Mouse (Mus musculus): ENCODE measurements around the gene Morn4.
"Not testable (repeated sequence)": the region's sequence is repeated elsewhere in the genome, so short reads cannot be mapped to it uniquely, and the experiment has no call there.

Morn4 gene

DNA sequence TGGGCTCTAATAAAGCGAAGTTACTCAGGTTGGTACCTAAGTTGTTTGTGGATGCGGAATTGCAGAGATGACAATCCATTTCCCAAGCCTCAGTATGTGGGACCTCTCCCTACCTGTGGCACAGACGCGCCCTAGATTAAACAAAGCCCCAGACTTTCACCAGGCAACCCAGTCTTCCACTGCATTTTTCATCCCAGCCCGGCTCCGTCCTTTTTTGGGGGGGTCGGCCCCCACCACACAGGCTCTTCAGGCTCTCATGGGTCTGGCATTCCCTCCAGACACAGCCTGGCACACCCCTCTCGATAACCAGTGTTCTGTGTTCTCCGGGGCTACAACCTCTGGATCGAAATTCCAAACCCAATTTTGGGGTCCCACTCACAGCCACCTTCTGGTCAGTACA lies 467 bp downstream of the Morn4 start:
- DNase-seq (ENCODE audit: low read depth) = no peak

DNA sequence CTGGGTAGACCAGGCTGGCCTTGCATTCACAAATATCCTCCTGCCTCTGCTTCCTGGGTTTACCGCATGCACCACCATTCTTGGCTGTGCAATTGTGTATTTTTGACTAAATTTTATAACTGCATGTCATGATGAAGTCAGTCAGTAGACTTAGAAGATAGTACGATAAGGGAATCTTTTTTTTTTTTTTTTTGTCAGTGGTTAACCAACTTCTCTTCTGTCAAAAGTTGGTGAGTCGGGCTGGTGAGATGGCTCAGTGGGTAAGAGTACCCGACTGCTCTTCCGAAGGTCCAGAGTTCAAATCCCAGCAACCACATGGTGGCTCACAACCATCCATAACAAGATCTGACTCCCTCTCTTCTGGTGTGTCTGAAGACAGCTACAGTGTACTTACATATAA lies 4.5 kb downstream of the Morn4 start:
- DNase-seq (ENCODE audit: low read depth) = not testable (repeated sequence)

DNA sequence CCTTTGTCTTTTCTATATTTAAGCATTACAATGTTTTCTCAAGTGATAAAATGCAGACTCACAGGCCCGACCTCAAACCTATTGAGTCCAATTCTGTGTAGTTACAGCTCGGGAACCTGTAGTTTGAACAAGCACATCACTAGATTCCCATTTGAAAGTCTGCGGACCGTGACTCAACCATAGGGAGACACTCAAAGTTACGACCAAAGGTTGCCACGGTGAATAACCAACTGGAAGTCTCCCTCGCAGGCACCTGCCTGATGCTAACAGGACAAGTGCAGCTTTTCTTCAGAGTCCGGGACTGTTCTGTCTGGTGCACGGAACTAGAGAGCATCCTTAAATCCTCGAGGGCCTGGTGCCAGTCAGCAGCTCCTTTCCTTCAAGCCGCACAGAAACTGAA lies 5.7 kb downstream of the Morn4 start:
- no peak for DNase-seq (ENCODE audit: low read depth)

DNA sequence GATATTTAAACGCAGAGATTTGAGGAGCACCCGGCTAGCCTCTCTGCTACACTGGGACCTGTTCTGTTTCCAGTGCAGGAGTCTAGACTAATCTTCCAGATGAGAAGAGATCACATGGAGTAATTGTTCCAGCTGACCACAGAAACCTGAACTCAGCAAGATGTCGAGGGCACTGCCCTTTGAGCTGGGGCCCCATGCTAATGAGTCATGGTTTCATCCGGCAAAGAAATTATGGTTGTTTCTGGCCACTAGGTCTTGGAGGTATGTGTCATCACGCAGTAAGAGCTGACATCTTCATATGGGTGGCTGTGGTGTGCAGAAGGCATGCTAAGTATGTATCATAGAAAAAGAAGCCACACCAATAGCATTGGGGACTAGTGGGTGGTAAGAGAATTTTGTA lies 6.2 kb downstream of the Morn4 start:
- DNase-seq (ENCODE audit: low read depth) = no peak

DNA sequence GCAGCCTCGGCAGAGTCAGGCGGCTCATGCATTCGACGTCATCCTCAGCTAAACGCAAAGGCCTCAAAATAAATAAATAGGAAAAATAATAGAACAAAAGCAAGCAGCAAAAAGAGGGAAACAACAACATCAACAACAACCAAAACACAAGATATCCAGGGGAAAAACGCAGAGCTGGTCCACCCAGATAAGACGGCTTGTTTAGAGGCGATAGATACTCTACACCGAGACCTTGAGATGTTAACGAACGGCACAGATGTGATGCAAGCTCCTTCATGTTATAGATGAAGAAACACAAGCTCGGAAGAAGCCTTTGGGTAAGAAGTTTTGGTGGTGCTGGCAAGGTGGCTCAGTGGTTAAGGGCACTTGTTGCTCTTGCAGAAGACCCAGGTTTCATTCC lies 7.2 kb downstream of the Morn4 start:
- no peak for DNase-seq (ENCODE audit: low read depth)

DNA sequence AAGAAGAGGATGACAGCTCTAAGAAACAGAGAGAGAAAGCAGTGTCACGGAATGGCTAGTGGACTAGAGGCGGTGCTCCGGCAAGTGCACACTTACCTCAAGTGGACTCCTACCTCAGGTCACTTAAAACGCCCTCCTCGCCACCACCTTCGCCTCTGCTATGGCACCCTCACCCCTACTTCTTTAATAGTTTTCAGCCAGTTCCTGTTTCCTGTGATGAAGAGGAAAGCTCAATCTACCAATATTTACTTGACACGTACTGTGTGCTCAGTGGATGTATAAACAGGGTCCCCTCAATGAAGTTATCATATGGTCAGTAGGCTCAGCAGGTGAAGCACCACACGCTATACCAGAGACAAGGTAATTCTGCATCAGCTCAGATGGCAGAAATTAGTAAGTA lies 7.6 kb downstream of the Morn4 start:
- no peak for DNase-seq (ENCODE audit: low read depth)

DNA sequence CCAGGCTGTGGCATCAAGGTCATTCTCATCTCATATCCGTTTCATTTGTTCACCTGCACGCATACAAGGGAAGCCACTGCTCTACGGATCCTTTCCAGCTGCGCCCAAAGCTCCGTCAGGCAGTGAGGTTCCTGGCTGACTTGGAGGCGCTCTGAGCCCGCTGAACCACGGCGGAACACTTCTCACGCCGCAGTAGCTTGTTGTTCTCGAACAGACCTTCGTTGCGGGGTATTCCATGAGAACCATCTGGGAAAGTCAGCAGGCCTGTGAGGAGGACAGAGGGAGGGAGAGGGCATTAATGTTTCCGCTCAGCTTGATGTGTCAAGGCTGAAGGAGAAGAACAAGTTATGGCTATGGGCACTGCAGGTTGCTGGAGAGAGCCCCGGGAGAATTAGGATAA lies 10.2 kb downstream of the Morn4 start:
- no peak for DNase-seq (ENCODE audit: low read depth)

DNA sequence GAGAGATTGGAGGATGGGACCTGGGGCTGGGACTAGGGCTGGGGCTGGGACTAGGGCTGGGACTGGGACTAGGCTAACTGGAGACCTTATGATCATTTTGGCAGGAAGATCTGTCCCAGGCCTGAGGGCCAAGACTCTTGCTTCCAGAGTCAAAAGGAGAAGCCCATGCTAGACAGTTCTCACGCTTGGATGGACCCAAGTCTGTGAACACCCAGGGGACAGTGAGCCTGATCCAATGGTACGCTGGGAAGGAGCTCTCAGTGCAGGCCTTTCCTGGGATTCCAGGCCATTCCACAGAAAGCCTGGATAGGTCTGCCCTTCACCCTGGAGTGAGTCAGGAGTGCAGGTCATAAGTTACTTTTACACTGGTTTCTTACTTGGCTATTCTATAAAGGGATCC lies 11.1 kb downstream of the Morn4 start:
- no peak for DNase-seq (ENCODE audit: low read depth)

DNA sequence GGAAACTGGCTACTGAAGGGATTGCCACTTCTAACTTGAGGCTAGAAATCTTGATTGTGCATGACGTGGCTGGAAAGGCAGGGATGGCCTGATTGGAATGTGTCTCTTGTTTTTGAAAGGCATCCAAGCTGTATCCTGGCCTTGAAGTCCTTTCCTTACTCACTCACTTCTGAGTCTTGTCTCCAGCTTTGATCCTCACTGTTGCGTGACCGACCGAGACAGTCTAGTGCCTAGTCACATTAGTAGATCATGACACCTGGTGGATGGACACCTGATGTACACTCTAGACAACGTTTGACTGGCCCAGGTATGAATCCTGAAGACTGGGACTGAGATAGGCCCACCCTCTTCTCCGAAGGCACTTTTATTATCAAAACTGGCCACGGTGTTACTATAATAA lies 13.4 kb downstream of the Morn4 start:
- DNase-seq (ENCODE audit: low read depth) = no peak

DNA sequence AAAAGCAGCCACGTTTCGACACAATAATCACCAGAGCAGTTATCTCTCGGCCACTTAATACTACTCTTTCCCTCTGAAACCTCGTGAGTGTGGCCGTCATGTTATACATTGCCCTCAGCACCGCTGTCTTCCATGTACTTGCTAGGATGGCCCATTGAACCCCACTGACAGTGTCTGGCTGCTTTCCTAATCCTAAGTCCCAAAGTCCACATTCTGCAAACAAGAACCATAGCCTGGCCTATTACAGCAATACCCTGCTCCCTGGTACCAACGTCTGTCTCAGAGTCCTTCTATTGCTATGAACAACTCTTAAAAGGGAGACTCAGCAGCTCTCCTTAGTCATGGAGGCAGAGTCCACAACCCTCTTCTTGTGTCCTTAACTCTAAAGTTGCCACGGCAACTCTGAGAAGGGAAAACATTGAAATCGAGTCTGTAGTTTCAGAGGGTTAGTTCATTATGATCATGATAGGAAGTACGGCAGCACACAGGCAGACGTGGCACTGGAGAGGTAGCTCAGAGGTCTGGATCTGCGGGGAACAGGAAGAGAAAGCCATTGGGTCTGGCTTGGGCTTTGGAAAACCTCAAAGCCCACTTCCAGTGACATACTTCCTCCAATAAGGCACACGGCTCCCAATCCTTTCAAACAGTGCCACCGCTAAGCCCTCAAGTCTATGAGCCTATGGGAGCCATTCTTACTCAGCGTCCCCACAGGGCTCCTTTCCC lies 14.1 kb downstream of the Morn4 start:
- no peak for DNase-seq (ENCODE audit: low read depth)

DNA sequence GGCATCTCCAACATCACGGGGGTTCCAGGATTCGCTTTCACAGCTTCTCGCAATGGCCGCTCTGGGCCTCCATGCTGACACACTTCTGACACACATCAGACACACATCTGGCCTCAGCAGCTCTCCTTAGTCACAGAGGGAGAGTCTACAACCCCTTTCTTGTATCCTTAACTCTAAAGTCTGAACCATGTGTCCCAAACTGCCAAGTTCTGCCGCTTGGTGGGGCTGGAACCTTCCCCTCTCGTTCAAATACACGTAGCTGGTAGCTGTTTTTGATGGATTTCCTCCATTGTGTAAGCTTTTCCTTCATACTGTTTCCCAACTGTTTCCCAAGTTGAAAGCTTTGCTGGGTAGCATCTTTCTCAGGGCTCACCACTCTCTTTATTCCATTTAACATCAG lies 14.9 kb downstream of the Morn4 start:
- no peak for DNase-seq (ENCODE audit: low read depth)

DNA sequence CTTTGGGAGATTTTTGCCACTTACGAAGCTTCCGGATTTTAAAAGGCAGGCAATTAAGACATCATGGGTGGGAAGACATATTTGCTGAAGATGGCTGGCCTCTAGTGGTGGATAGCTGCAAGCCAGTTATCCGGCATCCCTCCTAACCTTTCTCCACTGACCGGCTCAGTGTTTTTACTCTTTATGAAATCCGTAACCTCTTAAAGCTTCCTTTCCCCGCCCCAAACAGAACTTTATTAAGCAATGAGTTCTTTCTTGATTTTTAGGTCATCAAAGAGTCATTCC lies 17.0 kb downstream of the Morn4 start:
- DNase-seq (ENCODE audit: low read depth) = no peak

DNA sequence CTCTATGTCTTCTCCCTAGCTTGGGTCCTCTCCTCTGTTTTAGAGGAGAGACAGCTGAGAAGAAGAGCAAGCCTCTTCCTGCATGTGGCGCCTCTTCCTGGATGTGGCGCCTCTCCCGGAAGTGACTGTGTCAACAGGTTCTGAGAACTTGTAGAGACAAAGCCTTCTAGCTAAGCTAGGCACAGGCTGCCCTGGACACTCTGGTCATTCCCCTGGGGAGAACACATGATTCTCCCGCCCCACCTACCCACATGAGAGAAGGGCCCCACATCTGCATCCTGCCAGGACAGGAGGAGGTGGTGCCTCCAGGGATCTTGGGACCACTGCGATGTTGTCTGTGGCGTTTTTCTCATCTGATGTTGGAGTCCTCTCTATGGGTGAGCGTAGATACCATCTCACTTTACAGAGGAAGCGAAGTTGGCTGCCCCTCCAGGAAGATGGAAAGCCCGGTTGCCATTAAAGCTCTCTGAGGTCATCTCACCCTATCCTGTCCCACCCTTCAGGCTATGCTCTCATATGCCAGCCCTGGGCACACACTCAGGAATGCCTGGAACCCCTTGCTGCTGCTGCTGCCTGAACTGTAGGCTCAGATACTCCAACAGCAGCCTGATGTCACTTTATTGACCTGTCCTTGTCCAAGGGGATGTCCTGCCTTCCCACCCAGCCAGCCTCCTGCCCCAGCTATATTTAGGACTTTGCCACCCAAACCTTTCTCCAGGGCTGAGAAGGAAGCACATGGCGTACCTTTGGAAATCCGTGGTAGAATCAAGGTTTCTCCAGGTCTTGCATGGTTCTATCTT lies 17.5 kb downstream of the Morn4 start:
- DNase-seq (ENCODE audit: low read depth) = no peak

DNA sequence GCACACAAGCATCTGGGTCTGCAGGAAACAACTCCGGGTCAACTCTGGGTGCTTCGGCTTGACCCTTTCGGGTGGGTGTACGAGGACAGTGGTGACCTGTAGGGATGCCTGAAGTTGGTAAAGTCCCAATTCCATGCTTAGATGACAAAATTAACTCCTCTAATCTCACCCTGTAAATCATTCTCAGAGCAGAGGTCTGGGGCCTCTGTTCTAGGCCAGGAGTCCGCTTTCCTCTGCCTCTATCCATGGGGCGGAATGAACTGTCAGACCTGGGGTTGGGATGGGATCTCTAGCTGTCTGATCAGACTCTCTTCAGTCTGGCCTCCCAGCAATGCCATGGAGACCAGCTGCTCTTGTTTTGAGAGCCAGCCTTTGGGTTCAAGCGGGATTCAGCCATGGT lies 24.7 kb downstream of the Morn4 start:
- DNase-seq (ENCODE audit: low read depth) = no peak

DNA sequence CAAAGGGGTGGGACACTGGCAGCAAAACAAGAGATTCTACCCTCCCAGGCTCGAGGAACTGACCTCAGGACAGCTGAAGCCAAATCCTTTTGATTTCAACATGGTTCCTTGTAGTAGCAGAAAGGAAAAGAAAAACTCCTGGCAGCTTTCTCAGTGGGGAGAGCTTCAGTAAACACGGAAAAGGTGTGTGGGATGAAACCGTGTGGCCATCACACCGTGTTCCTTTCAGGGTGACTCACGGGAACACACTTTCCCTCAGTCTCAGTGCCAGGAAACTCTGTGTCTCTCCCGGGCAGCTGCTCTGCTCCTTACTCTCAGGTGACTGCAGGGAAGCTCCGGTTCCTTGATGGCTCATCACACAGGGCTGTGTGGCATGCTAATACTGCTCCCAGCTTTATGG lies 27.7 kb downstream of the Morn4 start:
- DNase-seq (ENCODE audit: low read depth) = no peak

DNA sequence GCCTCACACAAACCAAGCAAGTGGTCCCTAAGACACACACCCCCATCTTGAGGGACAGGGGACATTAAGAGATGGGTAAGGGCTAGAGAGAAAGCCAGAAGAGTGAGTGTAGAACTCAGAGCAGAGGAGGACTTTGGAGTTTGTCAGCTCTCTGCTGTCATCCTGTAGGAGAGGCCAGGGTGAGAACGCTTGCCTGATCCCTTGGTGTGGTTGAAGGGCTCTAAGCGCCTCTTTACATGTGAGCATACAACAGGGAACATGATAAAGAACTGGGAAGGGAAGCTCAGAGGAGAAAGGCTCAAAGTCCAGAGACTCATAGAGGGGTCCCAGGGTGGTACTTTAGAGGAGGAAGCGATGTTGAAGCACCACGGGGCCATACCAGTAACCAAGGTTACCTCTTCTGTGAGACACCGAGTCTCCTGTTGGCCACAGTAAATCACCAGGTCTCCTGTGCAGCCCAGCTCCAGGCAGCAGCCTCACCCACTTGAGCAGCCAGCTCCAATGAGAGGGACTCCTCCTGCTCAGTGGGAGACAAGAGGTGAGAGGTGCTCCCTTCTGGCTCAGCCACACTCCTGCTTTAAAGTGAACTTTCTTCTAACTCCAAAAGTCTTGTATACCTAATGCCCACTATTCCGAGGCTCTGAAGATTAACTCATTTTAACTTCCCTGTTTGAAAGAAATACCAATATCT lies 29.3 kb downstream of the Morn4 start:
- DNase-seq (ENCODE audit: low read depth) = no peak

DNA sequence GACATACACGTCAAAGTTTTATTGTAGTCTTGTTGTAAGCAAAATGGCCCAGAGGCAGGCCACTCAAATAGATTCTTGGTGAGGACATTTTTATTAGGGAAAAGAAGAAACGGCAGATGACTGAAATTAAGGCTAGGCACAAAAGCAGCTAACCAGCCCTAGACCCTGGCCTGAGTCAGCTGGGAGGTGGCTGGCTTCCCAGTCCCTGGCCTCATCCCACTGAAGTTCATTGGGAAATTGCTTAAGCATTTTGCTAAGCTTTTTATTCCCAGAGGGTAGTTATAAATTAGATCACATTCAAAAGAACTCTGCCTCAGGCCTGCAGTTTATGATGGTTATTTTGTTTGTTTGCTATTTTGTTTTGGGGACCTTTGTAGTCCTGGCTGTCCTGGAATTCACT lies 30.3 kb downstream of the Morn4 start:
- DNase-seq (ENCODE audit: low read depth) = no peak

DNA sequence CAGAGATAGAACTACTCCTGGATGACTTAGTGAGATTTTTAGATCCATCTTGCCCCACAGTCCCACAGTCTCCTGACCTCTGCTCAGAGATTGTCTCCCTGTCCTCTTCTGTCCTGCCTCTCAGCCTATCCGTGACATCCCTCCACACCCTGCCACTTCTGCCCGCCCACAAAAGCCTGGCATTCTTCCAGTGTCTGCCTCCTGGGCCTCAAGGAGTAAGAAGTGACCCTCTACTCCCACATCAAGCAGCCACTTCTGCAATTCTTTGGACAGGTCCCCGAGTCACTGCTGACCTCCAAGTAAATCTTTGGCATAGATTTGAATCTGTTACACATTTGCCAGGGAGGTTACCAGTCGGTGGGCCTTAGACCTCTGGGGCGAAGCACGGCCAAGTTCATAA lies 31.9 kb downstream of the Morn4 start:
- DNase-seq (ENCODE audit: low read depth) = no peak

DNA sequence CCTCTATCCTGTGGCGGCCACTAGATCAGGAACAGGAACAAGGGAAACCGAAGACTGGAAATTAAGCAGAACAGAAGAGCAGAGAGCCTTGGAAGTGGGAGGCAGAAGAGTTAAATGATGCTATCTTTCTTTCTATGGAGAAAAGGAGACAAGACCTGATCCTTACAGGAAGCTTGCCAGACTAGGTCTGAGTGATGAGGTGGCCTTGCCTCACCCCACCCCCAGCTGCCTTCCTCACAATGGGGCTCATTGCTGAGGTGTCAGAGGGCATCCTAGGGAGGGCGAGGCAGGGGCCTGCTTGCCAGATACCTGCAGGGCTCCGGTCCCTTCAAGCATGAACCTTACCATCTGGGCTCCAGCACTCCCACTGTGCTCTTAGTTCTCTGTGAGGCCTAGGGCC lies 34.2 kb downstream of the Morn4 start, which contains the start of gene 4933411K16Rik:
Gene 4933411K16Rik, plus strand, starts transcription at position 301 of the 400 bp plus-strand sequence.
- DNase-seq (ENCODE audit: low read depth) = no peak

DNA sequence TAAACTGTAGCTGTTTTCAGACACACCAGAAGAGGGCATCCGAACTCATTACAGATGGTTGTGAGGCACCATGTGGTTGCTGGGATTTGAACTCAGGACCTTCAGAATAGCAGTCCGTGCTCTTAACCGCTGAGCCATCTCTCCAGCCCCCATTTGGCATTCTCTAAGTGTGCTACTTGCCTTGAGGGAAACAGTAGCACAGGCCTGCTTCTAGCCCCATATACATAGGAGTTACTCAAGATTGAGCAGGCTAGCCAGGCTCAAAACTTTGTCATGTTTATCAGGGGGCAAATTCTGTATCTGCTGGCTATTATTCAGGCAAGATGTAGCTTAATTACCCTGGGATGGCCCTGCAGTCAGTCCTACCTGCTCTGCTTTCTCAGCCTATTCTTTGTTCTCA lies 34.8 kb downstream of the Morn4 start:
- DNase-seq (ENCODE audit: low read depth) = no peak

DNA sequence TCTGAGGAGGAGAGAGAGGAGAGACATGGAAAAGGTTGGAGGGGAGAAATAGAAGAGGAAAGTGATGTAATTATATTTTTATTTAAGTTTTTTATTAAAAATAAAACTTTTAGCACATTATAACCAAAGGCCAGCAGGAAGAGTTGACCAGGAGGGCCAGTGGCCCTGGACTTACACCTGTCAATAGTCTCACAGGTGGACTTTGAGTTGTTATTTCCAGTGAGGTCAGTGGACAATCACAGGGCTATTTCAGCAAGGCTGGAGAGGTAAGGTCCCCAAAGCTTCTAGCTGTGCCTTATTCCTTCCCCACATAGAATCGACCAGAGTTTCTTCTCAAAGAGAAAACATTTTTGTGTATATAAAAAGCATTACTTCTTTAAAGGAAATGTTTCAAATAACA lies 35.9 kb downstream of the Morn4 start:
- DNase-seq (ENCODE audit: low read depth) = no peak

DNA sequence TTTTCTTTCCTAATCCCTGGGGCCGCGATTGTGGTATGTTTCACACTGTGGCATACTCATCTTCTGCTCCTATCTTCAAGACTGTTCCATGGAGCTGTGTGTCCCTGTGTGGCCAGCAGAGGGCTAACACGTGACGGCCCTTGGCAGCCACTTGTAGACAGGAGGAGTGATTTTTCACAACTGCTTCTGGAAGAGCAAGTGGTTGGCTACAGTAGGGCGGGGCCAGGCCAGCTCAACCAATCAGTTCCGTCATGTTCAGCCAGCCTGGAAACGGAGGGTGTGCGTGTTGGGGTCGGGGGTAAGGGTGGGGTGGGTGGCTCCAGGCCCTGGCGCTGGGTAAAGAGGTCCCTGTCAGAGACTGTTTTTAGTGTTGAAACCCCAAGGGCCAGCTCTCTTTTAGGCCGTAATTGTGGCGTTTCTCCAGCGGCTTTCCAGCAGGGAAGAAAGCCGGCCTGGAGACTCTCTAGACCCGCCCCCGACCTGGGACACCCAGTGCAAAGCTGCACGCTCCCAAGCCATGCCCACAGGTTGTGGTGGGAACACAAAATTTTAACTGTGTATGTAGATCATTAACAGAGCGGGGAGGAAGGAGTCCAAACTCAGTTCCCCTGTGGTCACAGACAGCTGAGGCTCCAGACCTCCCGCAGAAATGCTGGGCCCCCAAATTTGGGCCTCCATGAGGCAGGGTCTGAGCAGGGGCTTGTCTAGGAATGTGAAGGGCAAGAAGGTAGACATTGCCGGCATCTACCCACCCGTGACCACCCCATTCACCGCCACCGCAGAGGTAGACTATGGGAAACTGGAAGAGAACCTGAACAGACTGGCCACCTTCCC lies 40.7 kb downstream of the Morn4 start, which contains the start of gene Hoga1:
Gene Hoga1, plus strand, starts transcription at position 342 of the 834 bp plus-strand sequence.
- DNase-seq (ENCODE audit: low read depth) = peak; percentile 73

All from induced T-regulatory cell, adult 2 months (primary cell).